Mouse (Mus musculus): ENCODE data around the gene Gskip.

DNA sequence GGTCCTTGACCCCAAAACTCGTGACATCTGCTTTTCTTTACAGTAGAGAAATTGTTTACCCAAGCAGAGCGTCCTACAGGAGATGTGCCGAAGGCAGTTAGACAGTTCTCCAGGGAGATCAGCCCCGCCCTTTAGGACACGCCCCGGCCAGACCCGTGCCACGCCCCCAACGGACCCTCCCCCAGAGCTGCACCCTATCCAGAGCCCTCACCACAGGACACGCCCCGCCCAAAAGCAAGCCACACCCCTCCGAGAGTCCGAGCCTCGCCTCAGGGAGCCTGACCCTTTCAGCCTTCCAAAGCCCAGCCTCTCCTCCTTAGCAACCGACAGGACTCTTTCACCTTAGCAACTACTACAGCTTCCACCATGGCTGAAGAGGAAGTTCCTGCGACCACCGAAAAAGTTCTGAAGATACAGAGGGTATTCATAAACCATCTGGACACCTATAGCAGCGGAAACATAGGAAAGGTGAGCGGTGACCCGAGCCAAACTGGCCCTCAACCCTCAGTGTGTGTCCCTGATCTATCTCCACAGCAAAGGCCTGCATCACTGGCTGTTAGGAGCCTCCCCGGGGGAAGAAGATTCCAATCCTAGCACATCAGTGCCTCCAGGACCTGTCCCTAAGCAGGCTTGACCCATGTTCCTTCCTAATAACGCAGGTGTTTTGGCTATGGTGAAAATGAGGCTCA lies 21.3 kb downstream of the Gskip start, which contains the start of gene Ak7:
- no peak for TF ChIP-seq CTCF (conservative IDR thresholded peaks at IDR 0.05 in 1 of 2, IDR thresholded peaks at IDR 0.05 in 1 of 2; ENCODE audit: low read depth in 2 of 2, low read length in 2 of 2)
- no peak for TF ChIP-seq ELF1 (IDR thresholded peaks at IDR 0.05; ENCODE audit: low read depth, low read length)
- TF ChIP-seq EP300 (IDR thresholded peaks at IDR 0.05; ENCODE audit: low read length), result no peak
- no peak for TF ChIP-seq NELFE (IDR thresholded peaks at IDR 0.05; ENCODE audit: low read depth, low read length)
- no peak for TF ChIP-seq TCF12 (IDR thresholded peaks at IDR 0.05; ENCODE audit: low read depth, low read length)
